Mouse (Mus musculus): ENCODE measurements around the gene Gp9. TPM values are rescaled to one million over a fixed set of nuclear protein-coding genes. Genes with fewer than 3 reads are reported as not detected.
A peak's percentile ranks its signal among the peaks of the same experiment; 100 is the strongest.

The Gp9 gene
- polyA plus RNA-seq, 1 experiment from 2014 or later, result 0.66 TPM

DNA sequence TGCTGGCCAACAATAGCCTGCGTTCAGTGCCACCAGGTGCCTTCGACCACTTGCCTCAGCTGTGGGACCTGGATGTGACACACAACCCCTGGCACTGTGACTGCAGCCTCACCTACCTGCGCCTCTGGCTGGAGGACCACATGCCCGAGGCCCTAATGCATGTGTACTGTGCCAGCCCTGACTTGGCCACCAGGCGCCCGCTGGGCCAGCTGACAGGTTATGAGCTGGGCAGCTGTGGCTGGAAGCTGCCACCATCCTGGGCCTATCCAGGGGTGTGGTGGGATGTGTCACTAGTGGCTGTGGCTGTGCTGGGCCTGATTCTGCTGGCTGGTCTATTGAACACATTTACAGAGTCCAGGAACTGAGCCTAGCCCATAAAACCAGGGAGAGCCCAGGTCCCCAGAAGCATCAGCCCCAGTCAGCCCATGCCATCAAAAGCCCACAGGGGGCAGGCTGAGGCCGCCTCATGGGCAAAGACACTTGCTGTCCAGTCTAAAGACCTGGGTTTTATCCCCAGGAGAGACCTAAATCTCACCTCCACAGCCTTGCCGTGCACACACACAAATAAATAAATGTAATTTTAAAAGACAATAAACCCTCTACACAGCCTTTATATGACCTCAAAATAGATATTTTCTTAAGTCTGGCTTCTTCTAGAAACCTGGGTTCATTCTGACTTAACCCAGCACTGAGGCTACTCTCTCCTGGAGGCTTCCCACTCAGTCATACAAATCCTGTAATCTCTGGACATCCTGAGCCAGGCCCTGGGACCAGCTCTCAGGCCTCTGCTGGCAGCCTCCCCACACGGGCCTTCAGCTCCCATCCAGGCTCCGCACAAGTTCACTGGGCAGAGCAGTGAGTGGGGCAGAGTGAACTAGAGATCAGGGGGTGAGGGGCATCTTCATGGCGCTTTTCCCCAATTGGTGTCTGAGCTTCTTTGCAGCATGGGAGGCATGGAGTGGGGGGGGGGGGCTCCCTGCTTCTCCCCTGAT lies 1.6 kb downstream of the Gp9 start:
- Histone ChIP-seq H3K4me2 (ENCODE audit: low read length) (no peak overlapping the region), H3K9me3 (replicated peaks; ENCODE audit: low read length) (no peaks in the 10 kb centered on the region), H3K4me3 (replicated peaks; ENCODE audit: low read depth, low read length) (no peak overlapping the region), H3K9ac (ENCODE audit: low read depth, low read length) (no peak overlapping the region), H3K27me3 (ENCODE audit: insufficient read depth, low read length) (no peaks in the 10 kb centered on the region), H3K27ac (no peak overlapping the region), H3K36me3 (ENCODE audit: insufficient read depth, low read length) (no peaks in the 10 kb centered on the region), H3K4me1 (replicated peaks; ENCODE audit: insufficient read depth, low read length) (no peaks in the 10 kb centered on the region; the same call in 1 of the 2 replicates)
- DNase-seq (ENCODE audit: low spot score) (no peak), ATAC-seq (replicated peaks; ENCODE audit: low FRiP score, low read depth) (no peak)
- 82% methylated on average over 11 of the region's 11 CpGs for WGBS
- TF ChIP-seq CTCF (IDR thresholded peaks at IDR 0.05; ENCODE audit: low read depth), result peak; percentile 48

- Histone ChIP-seq H3K27me3 (ENCODE audit: insufficient read depth, low read length) (no peaks in the 10 kb centered on the region), H3K4me3 (replicated peaks; ENCODE audit: low read depth, low read length) (no peak overlapping the region), H3K9me3 (replicated peaks; ENCODE audit: low read length) (no peaks in the 10 kb centered on the region), H3K27ac (no peak overlapping the region), H3K4me1 (replicated peaks; ENCODE audit: insufficient read depth, low read length) (no peaks in the 10 kb centered on the region; the same call in 1 of the 2 replicates), H3K9ac (ENCODE audit: low read depth, low read length) (no peak overlapping the region), H3K4me2 (ENCODE audit: low read length) (no peak overlapping the region), H3K36me3 (ENCODE audit: insufficient read depth, low read length) (no peaks in the 10 kb centered on the region)
- ATAC-seq (replicated peaks; ENCODE audit: low FRiP score, low read depth) (no peak), DNase-seq (ENCODE audit: low spot score) (no peak)
- 86% methylated on average over 10 of the region's 10 CpGs for WGBS
- TF ChIP-seq CTCF (IDR thresholded peaks at IDR 0.05; ENCODE audit: low read depth), result no peak
Observed at GRCm38 (mm10) chr6:87780546-87781301, 2.9 kb downstream of the Gp9 start.

DNA sequence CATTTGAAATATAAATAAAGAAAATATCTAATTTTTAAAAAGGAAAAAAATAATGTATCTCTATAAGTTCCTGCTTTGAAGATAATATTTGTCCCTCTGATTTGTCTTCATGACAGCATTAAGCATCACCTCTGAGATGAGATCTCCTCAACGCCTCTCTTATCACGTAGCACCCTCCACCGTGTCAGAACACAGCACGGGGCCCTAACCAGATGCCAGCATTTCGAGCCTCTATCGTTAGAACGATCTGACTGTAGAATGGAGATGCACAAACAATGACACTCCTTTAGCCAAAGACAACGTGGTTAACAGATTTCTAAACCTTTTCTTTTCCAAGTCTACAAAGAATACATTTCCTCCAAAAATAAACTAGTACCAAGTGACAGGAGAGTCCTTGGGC lies 6.2 kb downstream of the Gp9 start:
- Histone ChIP-seq H3K9ac (ENCODE audit: low read depth, low read length) (no peak overlapping the region), H3K27me3 (ENCODE audit: insufficient read depth, low read length) (no peaks in the 10 kb centered on the region), H3K27ac (no peak overlapping the region), H3K36me3 (ENCODE audit: insufficient read depth, low read length) (no peaks in the 10 kb centered on the region), H3K4me3 (replicated peaks; ENCODE audit: low read depth, low read length) (no peak overlapping the region), H3K9me3 (replicated peaks; ENCODE audit: low read length) (no peaks in the 10 kb centered on the region), H3K4me1 (replicated peaks; ENCODE audit: insufficient read depth, low read length) (peaks cover 2% of the 10 kb centered on the region; the same call in 1 of the 2 replicates), H3K4me2 (ENCODE audit: low read length) (no peak overlapping the region)
- WGBS, result 72% methylated on average over 8 of the region's 8 CpGs
- TF ChIP-seq CTCF (IDR thresholded peaks at IDR 0.05; ENCODE audit: low read depth), result no peak
- ATAC-seq (replicated peaks; ENCODE audit: low FRiP score, low read depth) (no peak), DNase-seq (ENCODE audit: low spot score) (no peak)

- DNase-seq (ENCODE audit: low spot score), result no peak
- no peaks in the 10 kb centered on the region for H3K36me3 ChIP-seq (ENCODE audit: insufficient read depth, low read length)
- no peak overlapping the region for H3K4me2 ChIP-seq (ENCODE audit: low read length)
- WGBS, result 81% methylated on average over 5 of the region's 5 CpGs
- no peak overlapping the region for H3K9ac ChIP-seq (ENCODE audit: low read depth, low read length)
- no peaks in the 10 kb centered on the region for H3K9me3 ChIP-seq (replicated peaks; ENCODE audit: low read length)
- no peak for ATAC-seq (replicated peaks; ENCODE audit: low FRiP score, low read depth)
- H3K27ac ChIP-seq, result no peak overlapping the region
- no peak overlapping the region for H3K4me3 ChIP-seq (replicated peaks; ENCODE audit: low read depth, low read length)
- no peak for TF ChIP-seq CTCF (IDR thresholded peaks at IDR 0.05; ENCODE audit: low read depth)
- peaks cover 9% of the 10 kb centered on the region for H3K4me1 ChIP-seq (replicated peaks; ENCODE audit: insufficient read depth, low read length)
- H3K27me3 ChIP-seq (ENCODE audit: insufficient read depth, low read length), result no peaks in the 10 kb centered on the region
Observed at GRCm38 (mm10) chr6:87786621-87787020, 8.7 kb downstream of the Gp9 start.

- Histone ChIP-seq H3K4me3 (replicated peaks; ENCODE audit: low read depth, low read length) (no peak overlapping the region), H3K4me1 (replicated peaks; ENCODE audit: insufficient read depth, low read length) (peaks cover 9% of the 10 kb centered on the region), H3K36me3 (ENCODE audit: insufficient read depth, low read length) (peaks cover 6% of the 10 kb centered on the region), H3K9me3 (replicated peaks; ENCODE audit: low read length) (no peaks in the 10 kb centered on the region), H3K27me3 (ENCODE audit: insufficient read depth, low read length) (no peaks in the 10 kb centered on the region), H3K27ac (no peak overlapping the region), H3K4me2 (ENCODE audit: low read length) (no peak overlapping the region), H3K9ac (ENCODE audit: low read depth, low read length) (no peak overlapping the region)
- ATAC-seq (replicated peaks; ENCODE audit: low FRiP score, low read depth) (no peak), DNase-seq (ENCODE audit: low spot score) (no peak)
- no peak for TF ChIP-seq CTCF (IDR thresholded peaks at IDR 0.05; ENCODE audit: low read depth)
- 85% methylated on average over 6 of the region's 6 CpGs for WGBS
Observed at GRCm38 (mm10) chr6:87787108-87787890, 9.4 kb downstream of the Gp9 start.

All from kidney, postnatal 0 days (tissue).